Mouse (Mus musculus): ENCODE measurements around the gene Twist1.

DNA sequence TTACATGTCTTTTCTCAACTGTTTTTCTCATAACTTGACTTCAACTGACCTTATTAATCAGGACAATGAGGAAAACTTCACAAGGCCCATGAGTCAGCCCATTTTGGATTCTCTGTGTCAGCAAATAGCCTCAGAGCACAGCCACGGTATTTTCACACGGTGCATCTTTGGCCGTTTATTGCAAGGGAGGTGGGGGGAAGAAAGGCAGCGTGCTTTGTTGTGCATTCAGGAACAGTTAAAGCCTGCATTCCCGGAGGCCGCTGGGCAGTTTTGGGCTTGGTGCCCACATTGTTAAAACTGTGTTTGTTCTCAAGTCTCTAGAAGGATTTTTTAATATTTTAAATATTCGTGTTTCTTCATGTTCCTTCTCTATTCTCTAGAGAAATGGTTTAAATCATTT is 24.0 kb downstream of the Twist1 start:
- TF ChIP-seq CTCF (IDR thresholded peaks at IDR 0.05; ENCODE audit: insufficient read depth, low read length) (no peak), POLR2A (IDR thresholded peaks at IDR 0.05; ENCODE audit: borderline replicate concordance, extremely low read depth, low read depth, low read length) (no peak)
